Mouse (Mus musculus) T-helper 17 cell (primary cell): ENCODE results near the gene Boc.

Experiments used
- in situ Hi-C, 2 experiments: fragments of 300-600 bp; cut with MboI, MseI; formaldehyde crosslinking; loops; 1 replicate in 1 of 2; 2 replicates in 1 of 2; pipeline ENCODE4 v1.15.1; 2025; ENCODE audit warnings: high pct_unique_total_duplicates in 2 of 2

The Boc gene

GRCm38 (mm10) chr16:44558471-44559329 is at the start of gene Boc:
Gene Boc, minus strand, starts transcription at chr16:44558897.
- in situ Hi-C loops = no loop called here

GRCm38 (mm10) chr16:44606643-44607042 is 47.9 kb upstream of the Boc start:
- in situ Hi-C loops = no loop called here

DNA sequence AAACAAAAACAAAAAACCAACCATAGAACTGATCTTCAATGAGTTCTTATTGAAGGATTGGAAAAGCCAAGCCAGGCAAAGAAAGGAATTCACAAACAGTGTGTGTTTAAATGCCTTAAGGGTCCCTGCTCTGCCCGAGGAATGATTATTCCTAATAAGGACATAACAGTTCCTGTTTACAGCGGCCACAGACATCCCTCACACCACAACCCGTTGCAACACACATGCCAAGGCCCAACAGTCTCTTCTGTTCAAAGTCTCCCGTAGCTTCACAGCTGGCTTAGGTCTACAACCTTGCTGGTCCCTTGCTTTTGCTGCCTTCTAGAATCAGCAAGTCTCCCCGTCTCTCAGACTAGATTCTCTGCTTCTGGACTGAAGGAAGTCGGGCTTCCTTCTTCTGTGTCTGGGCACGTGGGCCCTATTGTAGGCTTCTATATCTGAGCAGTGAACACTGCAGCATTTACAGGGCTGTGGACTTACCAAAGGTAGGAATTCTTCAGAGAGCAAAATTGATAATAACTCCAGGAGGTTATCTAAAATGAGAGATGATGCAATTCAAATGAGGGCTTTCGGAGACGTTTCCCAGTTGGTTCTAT is 45.4 kb upstream of the Boc start:
- in situ Hi-C loops = no loop called here

- in situ Hi-C loops = no loop called here
These were observed 43.5 kb upstream of the Boc start for GRCm38 (mm10) chr16:44601999-44602794.

DNA sequence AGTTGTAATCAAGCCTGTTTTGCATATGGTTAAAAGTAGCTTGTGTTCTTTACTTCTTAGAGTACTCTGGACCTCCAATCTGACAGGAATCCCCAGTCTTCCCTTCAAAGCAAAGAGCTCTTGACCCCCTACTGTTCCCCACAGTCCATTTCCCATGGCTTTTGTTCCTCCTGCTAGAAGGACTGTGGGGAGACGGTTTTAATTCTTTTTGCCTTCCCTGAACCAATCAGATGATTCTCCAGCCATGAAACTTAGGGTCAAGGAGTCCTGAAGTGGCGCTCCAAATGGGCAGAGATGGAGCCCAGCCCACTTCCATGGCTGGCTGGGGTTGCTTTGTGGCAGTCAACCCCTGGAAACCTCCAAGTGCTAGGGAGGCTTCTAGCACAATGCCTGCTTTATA is 42.5 kb upstream of the Boc start:
- in situ Hi-C loops = no loop called here

DNA sequence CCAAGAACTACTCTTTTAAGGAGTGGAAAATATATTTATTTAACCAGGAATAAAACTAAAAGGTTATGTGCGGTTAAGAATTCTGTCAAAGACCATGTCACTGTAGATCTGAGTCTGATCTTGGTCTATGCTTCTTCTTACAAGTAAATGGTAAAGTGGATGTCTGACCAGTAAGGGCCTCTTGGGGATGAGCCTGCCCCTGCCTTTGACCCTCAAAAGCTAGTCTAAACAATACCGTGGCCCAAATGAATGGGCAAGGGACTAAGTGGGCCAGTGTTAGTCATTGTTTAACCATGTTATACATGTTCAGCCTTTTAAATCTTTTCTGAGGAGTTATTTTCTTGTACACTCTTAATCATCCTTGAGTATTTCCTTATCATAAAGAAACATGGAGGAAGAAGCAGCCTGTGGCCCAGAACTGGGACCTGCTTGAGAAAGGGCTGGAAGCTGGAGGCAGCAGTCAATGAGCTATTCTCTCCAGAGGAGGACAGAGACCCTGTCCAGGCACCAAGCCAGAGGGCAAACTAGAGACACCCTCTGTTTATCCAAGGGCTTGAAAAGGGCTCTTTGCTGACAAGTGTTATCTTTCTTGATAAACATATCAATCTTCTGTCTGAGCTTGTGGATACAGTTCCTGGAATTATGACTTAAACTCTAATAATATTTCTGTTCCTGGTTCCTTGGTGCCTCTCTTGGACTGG is 38.6 kb upstream of the Boc start:
- in situ Hi-C loops = no loop called here

DNA sequence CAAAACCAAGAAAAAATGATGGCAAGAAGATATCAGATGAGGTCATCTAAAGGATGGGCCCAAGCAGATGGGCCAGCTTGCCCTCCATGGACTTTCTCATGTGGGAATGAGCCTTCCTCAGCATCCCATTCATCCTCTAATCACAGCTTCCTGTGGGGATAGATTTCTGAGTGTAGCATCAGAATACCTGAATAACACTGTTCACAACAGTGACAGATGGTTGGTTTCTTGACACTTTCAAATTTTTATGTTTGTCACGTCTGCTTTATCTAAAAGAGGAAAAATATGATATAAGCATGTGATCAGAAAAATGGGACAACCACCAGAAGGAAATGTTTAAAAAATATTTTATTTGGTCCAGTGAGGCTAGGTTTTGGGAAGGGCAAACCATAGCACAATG is 30.8 kb upstream of the Boc start:
- in situ Hi-C loops = no loop called here

DNA sequence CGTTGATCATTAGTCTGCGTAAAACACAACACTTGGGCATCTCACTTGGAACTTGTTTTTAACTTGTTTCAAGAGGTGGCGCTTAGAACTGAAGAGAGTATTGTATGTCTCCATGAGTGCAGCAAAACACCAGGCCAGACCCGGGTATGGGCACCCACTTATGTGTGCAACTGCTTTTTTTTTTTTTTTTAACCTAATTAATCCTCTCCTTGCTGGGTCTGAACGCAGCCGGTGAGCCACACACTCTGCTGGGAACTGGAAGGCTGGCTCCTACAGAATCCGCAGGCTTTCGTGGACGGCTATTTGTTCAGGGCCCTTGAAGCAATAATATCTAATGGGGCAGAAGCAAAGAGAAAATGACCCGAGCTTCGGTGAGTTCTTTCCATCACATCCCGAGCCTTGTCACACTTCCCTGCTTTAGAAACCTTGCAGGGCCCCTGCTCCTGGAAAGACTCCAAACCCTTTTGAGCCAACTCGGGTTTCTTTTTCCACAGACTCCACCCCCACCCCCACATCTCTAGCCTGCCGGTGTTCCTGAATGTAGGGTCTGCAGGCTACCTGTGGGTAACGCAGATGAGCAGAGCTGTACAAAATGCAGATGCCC is 20.8 kb upstream of the Boc start:
- in situ Hi-C loops = no loop called here

- in situ Hi-C loops = no loop called here
These were observed 19.9 kb upstream of the Boc start for GRCm38 (mm10) chr16:44578551-44578950.

DNA sequence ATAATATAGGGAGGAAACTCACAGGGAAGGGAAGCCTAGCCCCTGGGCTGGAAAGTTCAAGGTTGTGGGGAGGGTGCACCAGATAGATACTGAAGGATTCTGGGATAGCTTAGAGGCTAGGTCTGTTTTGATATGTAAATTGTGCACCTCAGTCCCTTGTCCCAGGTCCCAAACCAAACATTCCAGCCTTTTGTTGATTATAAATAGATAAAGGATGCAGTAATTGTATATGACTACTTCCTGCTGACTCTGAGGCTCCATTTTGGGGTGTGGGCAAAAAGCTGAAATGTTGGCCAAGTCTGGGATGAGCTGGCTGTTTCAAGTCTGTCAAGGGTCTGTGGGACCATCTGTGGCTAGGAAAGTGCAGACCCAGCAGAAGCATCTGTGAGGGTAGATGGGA is 9.4 kb upstream of the Boc start:
- in situ Hi-C loops = no loop called here

DNA sequence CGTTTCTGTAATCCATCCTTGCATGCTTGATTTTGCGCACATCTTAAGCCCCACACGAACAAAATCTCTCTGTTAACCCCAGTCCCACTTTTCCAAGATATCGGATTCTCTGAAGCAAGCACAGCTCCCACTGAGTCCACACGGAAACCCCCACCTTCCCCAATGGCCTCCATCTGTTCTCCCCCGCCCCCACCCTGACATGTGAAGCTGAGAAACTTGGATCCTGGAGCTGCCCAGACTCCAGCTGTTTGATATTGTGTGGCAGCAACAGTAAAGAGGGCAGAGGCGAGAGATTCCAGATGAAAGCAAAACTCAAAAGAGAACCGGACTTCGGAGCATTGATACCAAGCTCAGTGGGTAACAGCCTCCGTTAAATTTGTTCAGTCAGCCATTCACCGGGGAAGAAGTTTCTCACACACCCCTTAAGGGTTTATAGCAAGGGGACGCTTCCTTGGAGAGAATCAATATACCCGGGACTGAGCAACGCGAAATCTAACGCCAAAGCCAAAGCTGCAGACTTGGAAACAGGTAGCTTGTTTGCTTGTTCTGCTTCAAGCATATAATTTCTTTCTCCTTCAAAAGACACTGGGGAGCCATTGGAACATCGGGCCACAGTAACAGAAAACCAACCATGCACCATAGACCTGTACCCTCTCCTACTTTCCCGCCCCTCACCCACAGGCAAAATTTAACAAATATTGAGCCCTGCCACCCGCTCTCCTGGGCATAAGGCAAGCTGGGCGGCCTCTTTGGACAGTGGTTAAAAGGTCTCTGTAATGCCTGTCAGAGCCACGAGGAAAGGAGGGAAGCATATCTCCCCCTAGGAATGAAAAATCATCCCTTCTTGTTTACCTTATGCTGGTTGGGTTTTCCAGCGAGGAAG is 6.9 kb upstream of the Boc start:
- in situ Hi-C loops = no loop called here

DNA sequence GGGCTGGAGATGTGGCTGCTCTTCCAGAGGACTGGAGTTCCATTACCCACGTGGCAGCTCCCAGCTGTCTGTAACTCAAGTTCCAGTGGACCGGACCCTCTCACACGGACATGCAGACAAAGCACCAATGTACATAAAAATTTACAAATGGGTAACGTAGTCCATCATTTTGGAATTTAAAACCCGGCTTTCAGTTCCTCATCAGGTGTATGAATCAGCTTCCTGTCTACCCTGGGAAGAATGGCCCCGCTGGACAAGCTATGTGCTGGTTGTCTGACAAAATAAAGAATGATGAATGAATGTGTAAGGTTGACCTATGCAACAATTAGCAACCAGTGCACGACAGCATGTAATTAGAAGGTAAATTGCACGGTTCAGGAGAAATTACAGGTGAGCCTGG is 5.7 kb upstream of the Boc start:
- in situ Hi-C loops = no loop called here

DNA sequence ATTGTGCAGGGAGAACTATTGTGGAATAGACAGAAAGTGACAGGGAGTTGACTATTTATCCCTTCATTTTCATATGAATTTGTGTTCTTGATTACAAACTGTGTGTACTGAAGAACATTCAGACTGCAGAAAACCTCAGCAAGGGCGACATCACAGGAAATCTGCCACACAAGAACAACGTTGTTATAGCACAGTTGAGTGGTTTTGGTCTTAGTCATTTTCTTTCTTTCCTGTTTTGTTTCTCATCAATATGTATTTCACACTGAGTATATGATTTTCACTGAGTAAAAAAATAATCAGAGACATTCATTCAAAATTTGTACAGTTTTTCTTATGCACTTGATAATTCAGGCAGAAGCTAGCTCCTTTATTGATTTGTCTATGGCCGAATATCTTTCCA is 3.4 kb upstream of the Boc start:
- in situ Hi-C loops = no loop called here

DNA sequence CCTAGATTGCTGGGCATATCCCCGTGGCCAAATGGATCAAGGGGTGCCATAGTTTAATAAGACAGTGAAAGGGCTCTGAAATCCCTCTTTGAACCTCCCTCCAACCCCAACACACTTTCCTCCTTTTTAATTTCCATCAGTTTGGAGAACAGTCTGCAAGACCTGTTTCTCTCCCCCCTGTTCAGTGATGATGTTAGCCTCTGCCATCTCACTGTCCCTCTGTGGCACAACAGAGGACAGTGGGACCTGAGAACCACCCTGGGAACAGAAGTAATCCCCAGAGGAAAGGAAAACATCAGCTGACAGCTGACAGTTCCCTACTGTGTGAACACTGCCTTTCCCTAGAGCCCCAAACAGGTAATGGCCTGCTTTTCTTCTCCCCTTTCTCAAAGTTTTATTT is 1.5 kb upstream of the Boc start:
- in situ Hi-C loops = no loop called here

DNA sequence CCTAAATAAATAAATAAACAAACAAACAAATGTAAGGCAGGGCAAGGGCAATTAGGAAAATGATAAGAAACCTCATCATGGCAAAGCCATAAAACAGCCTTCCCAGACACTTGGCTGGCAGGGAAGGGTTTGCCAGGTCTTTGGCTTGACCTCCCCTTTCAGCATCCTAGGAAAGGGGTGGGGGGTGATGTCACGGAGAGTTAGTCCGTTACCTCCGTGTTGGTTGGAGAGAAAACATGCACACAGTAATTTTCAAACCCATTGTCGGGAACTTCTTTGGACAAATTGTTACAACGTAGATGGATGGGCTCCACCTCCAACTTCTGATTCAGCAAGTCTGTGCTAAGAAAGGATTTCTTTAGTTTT is 616 bp upstream of the Boc start:
- in situ Hi-C loops = no loop called here

GRCm38 (mm10) chr16:44557661-44558470 is 831 bp downstream of the Boc start:
- in situ Hi-C loops = no loop called here

DNA sequence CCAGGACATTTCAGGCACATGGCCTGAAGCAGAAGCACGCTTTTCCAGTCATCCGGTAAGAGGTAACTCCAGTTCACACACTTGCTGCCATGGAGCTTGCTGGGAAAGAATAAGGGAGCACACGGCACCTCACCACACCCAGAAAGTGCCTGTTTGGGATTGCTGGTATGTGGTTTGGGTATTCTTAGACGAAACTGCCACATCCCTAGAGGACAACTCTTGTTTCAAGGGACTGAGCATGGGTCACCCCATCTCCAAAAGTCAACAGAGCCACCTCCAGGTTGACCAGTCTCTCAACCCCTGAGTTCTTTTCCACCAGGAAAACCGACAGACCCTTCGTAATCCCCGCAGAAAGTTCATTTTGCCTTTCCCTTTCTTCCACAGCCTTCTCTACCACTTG is 1.6 kb downstream of the Boc start:
- in situ Hi-C loops = no loop called here

GRCm38 (mm10) chr16:44555791-44556709 is 2.6 kb downstream of the Boc start:
- in situ Hi-C loops = no loop called here

DNA sequence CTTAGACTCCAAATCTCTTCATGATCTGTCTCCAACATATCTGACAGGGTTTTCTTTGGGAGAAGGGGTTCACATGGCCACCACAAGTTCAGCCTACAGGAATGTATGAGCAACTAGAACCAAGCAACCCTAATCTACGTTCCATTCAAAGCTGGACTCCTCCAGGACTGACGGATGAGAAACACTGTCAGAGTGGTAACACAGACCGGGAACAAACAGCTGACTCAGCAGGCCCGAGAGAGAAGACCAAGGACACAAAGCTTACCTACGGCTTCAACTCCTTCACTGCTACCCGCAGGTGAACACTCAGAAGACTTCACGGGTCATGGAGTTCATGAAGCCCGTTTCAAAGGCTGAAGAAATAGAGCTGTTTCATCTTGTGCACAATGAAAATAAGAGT is 4.8 kb downstream of the Boc start:
- in situ Hi-C loops = no loop called here
